Mouse (Mus musculus) CD4-positive, CD25-positive, alpha-beta regulatory T cell, adult 2 months (primary cell): ENCODE measurements at regions not wholly inside any gene's neighbourhood (a gene's known extent, or its start where the extent isn't known, plus 50 kb on each side); places are given as distances from the start of the nearest gene placed in this dataset.

Experiments
- DNase-seq: peaks from one replicate; pipeline ENCODE4 v3.0.0-alpha.2; 2012; ENCODE audit warnings: low read depth, low spot score

- DNase-seq = no peak
These were observed 52.5 kb downstream of the Adm start for GRCm38 (mm10) chr7:110679916-110680315.

- no peak for DNase-seq
These were observed 55.5 kb downstream of the Adm start for GRCm38 (mm10) chr7:110682911-110683310.

GRCm38 (mm10) chr7:110688884-110689681, 61.6 kb downstream of the Adm start:
- peak; percentile 81 for DNase-seq

- DNase-seq = no peak
These were observed 62.8 kb downstream of the Adm start for GRCm38 (mm10) chr7:110690241-110690640.

GRCm38 (mm10) chr7:110690856-110691255, 63.4 kb downstream of the Adm start:
- DNase-seq = no peak

GRCm38 (mm10) chr7:110694262-110694661, 66.8 kb downstream of the Adm start:
- no peak for DNase-seq

GRCm38 (mm10) chr7:110695729-110696128, 68.3 kb downstream of the Adm start:
- DNase-seq = no peak

- no peak for DNase-seq
These were observed 69.5 kb upstream of the Ampd3 start for GRCm38 (mm10) chr7:110698211-110699153.

GRCm38 (mm10) chr7:110699596-110699995, 68.4 kb upstream of the Ampd3 start:
- DNase-seq = no peak

GRCm38 (mm10) chr7:110701681-110702413, 66.2 kb upstream of the Ampd3 start:
- no peak for DNase-seq

GRCm38 (mm10) chr7:110702414-110702783, 65.6 kb upstream of the Ampd3 start:
- DNase-seq = no peak

- DNase-seq = no peak
These were observed 62.5 kb upstream of the Ampd3 start for GRCm38 (mm10) chr7:110705311-110706000.

- DNase-seq = no peak
These were observed 61.9 kb upstream of the Ampd3 start for GRCm38 (mm10) chr7:110706001-110706695.

GRCm38 (mm10) chr7:110706696-110707087, 61.3 kb upstream of the Ampd3 start:
- DNase-seq = no peak

- DNase-seq = no peak
These were observed 59.9 kb upstream of the Ampd3 start for GRCm38 (mm10) chr7:110708116-110708515.

- no peak for DNase-seq
These were observed 59.2 kb upstream of the Ampd3 start for GRCm38 (mm10) chr7:110708781-110709180.

- no peak for DNase-seq
These were observed 58.4 kb upstream of the Ampd3 start for GRCm38 (mm10) chr7:110709606-110710005.

GRCm38 (mm10) chr7:110710256-110710962, 57.6 kb upstream of the Ampd3 start:
- no peak for DNase-seq

GRCm38 (mm10) chr7:110713661-110714060, 54.3 kb upstream of the Ampd3 start:
- no peak for DNase-seq

GRCm38 (mm10) chr7:110715110-110715509, 52.9 kb upstream of the Ampd3 start:
- no peak for DNase-seq
